Mouse (Mus musculus) B cell, adult 62 days (primary cell): ENCODE results near the gene Gm266. TPM values are rescaled to one million over a fixed set of nuclear protein-coding genes. Genes with fewer than 3 reads are reported as not detected.

Experiments used
- total RNA-seq: library from RNA; stranded (reverse); gene quantifications from 4 replicates; pipeline ENCODE4 v1.2.4, GENCODE M21; 2023

Gene Gm266
- total RNA-seq = not detected in 4 replicates

GRCm38 (mm10) chr12:111485652-111486306 is at the start of gene Gm266:
Gene Gm266 (minus strand): TSS chr12:111485823.

GRCm38 (mm10) chr12:111442309-111443010 is 43.2 kb downstream of the Gm266 start, which contains the start of gene Tnfaip2:
Gene Tnfaip2 (plus strand): TSS chr12:111442469.

Other genes starting within 250 kb of the Gm266 start
- 3.0 to 5.8 TPM (median 5.4 TPM) in 4 replicates for gene Amn, start 214.7 kb downstream of the Gm266 start, total RNA-seq
- gene Cdc42bpb, start 108.1 kb downstream of the Gm266 start, total RNA-seq = 11.6 to 13.2 TPM (median 12.3 TPM) in 4 replicates
- not detected in 4 replicates for gene Lbhd2, start 79.0 kb downstream of the Gm266 start, total RNA-seq
- 0.73 TPM in 1 of 4 replicates, not detected in the others for gene Exoc3l4, start 68.8 kb downstream of the Gm266 start, total RNA-seq
- gene Tnfaip2, start 43.4 kb downstream of the Gm266 start, total RNA-seq = 2.7 to 7.0 TPM (median 5.1 TPM) in 4 replicates
- gene Eif5, start 52.2 kb upstream of the Gm266 start, total RNA-seq = 1,164 to 1,231 TPM (median 1,180 TPM) in 4 replicates
- gene Mark3, start 88.7 kb upstream of the Gm266 start, total RNA-seq = 77.7 to 92.2 TPM (median 85.0 TPM) in 4 replicates
- gene Ckb, start 186.5 kb upstream of the Gm266 start, total RNA-seq = 0.78 to 4.1 TPM (median 3.1 TPM) in 4 replicates
- gene Trmt61a, start 192.3 kb upstream of the Gm266 start, total RNA-seq = 12.0 to 19.1 TPM (median 13.8 TPM) in 4 replicates
- gene Bag5, start 227.4 kb upstream of the Gm266 start, total RNA-seq = 21.0 to 24.5 TPM (median 22.4 TPM) in 4 replicates
- 21.7 to 26.3 TPM (median 24.4 TPM) in 4 replicates for gene Apopt1, start 227.4 kb upstream of the Gm266 start, total RNA-seq